Mouse (Mus musculus): ENCODE measurements around the gene Prcc. TPM values are rescaled to one million over a fixed set of nuclear protein-coding genes. Genes with fewer than 3 reads are reported as not detected.
"Not testable (repeated sequence)": the region's sequence is repeated elsewhere in the genome, so short reads cannot be mapped to it uniquely, and the experiment has no call there.

Prcc gene
- polyA plus RNA-seq, 2 experiments = 15.8 to 48.5 TPM

DNA sequence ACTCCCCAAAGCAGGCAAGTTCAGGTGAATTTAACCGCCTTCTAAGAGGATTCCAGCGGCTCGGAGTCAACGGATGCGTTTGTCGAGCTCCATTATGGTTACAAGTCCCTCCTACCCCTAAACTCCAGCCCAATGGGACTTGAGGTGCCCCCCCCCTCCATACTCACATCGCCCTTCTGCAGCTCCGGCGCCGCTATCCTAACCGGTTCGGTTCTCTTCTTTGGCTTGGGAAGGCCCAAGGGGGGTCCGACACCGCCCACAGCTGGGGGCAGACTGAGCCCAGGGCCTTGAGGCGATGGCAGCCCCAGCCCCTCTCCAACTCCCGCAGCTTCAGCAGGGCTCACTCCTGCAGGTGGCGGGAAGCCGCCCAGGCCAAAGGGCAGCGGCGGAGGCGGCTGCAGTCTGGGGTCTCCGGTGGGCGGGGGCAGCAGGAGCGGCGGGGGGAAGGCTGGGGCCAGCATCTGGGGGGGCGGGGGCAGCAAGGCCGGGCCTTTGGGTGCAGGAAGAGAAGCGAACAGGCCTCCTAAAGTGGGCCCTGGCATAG, 628 bp downstream of the Prcc start:
- 0 out of 2 replicates have a peak, but pooled peaks have one; percentile 10 for ATAC-seq (ENCODE audit: low FRiP score, low read depth)
- no peak for DNase-seq (ENCODE audit: low spot score)
- 0 out of 2 replicates have a peak, but pooled peaks cover 3% of the 10 kb centered on the region for H3K9me3 ChIP-seq (ENCODE audit: control insufficient read depth, low read length)
- WGBS = 1% methylated on average over 27 of the region's 28 CpGs
- no peaks in the 10 kb centered on the region for H3K27me3 ChIP-seq (ENCODE audit: control insufficient read depth, insufficient read depth, low read length)
- peak overlapping the region; percentile 89 for H3K9ac ChIP-seq (ENCODE audit: low read depth, low read length, severe bottlenecking)
- peaks cover 12% of the 10 kb centered on the region for H3K4me1 ChIP-seq (ENCODE audit: control insufficient read depth, insufficient read depth, low read length)
- no peak for TF ChIP-seq POLR2A (IDR thresholded peaks at IDR 0.05; ENCODE audit: borderline replicate concordance, extremely low read depth, insufficient read depth, insufficient read length)
- H3K36me3 ChIP-seq (ENCODE audit: control insufficient read depth, insufficient read depth, low read length) = peaks cover 16% of the 10 kb centered on the region
- H3K27ac ChIP-seq (replicated peaks; ENCODE audit: low read depth, low read length) = peak overlapping the region; percentile 83
- peak overlapping the region; percentile 97 for H3K4me3 ChIP-seq (replicated peaks; ENCODE audit: low read length)
- peak overlapping the region; percentile 94 for H3K4me2 ChIP-seq (replicated peaks; ENCODE audit: low read depth, low read length, severe bottlenecking)

GRCm38 (mm10) chr3:87884291-87884690, 1.1 kb downstream of the Prcc start:
- peak overlapping the region; percentile 94 for H3K4me2 ChIP-seq (replicated peaks; ENCODE audit: low read depth, low read length, severe bottlenecking)
- H3K4me1 ChIP-seq (ENCODE audit: control insufficient read depth, insufficient read depth, low read length) = peaks cover 12% of the 10 kb centered on the region
- ATAC-seq (ENCODE audit: low FRiP score, low read depth) (no peak), DNase-seq (ENCODE audit: low spot score) (no peak)
- no peak for TF ChIP-seq POLR2A (IDR thresholded peaks at IDR 0.05; ENCODE audit: borderline replicate concordance, extremely low read depth, insufficient read depth, insufficient read length)
- H3K4me3 ChIP-seq (replicated peaks; ENCODE audit: low read length) = peak overlapping the region; percentile 97
- H3K36me3 ChIP-seq (ENCODE audit: control insufficient read depth, insufficient read depth, low read length) = peaks cover 21% of the 10 kb centered on the region
- 4% methylated on average over 3 of the region's 3 CpGs for WGBS
- H3K9ac ChIP-seq (ENCODE audit: low read depth, low read length, severe bottlenecking) = peak overlapping the region; percentile 89
- H3K27ac ChIP-seq (replicated peaks; ENCODE audit: low read depth, low read length) = no peak overlapping the region
- no peaks in the 10 kb centered on the region for H3K27me3 ChIP-seq (ENCODE audit: control insufficient read depth, insufficient read depth, low read length)
- 0 out of 2 replicates have a peak, but pooled peaks cover 3% of the 10 kb centered on the region for H3K9me3 ChIP-seq (ENCODE audit: control insufficient read depth, low read length)

GRCm38 (mm10) chr3:87877730-87878129, 7.7 kb downstream of the Prcc start:
- Histone ChIP-seq H3K36me3 (ENCODE audit: control insufficient read depth, insufficient read depth, low read length) (peaks cover 43% of the 10 kb centered on the region), H3K9ac (ENCODE audit: low read depth, low read length, severe bottlenecking) (no peak overlapping the region), H3K4me1 (ENCODE audit: control insufficient read depth, insufficient read depth, low read length) (no peaks in the 10 kb centered on the region), H3K27me3 (ENCODE audit: control insufficient read depth, insufficient read depth, low read length) (no peaks in the 10 kb centered on the region), H3K4me3 (replicated peaks; ENCODE audit: low read length) (no peak overlapping the region), H3K9me3 (ENCODE audit: control insufficient read depth, low read length) (no peaks in the 10 kb centered on the region), H3K4me2 (replicated peaks; ENCODE audit: low read depth, low read length, severe bottlenecking) (no peak overlapping the region), H3K27ac (replicated peaks; ENCODE audit: low read depth, low read length) (no peak overlapping the region)
- TF ChIP-seq POLR2A (IDR thresholded peaks at IDR 0.05; ENCODE audit: borderline replicate concordance, extremely low read depth, insufficient read depth, insufficient read length) = no peak
- DNase-seq (ENCODE audit: low spot score) (no peak), ATAC-seq (ENCODE audit: low FRiP score, low read depth) (no peak)
- WGBS = 100% methylated on average over 4 of the region's 4 CpGs

DNA sequence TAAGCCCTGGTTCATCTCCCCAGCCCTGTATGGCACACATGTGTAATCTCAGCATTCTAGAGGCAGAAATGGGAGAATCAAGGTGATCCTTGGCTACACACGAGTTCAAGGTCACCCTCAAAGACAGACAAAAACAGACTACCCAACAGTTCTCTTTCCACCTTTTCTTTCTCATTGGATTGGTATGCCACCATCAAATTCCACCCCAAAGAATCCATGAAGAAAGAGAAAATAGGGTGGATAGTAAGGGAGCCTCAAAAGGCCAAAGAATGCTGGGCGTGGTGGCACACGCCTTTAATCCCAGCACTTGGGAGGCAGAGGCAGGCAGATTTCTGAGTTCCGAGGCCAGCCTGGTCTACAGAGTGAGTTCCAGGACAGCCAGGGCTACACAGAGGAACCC, 21.3 kb downstream of the Prcc start:
- ATAC-seq (ENCODE audit: low FRiP score, low read depth) = not testable (repeated sequence)

GRCm38 (mm10) chr3:87859813-87860212, 25.6 kb downstream of the Prcc start:
- Histone ChIP-seq H3K36me3 (ENCODE audit: control insufficient read depth, insufficient read depth, low read length) (peaks cover 81% of the 10 kb centered on the region), H3K4me3 (replicated peaks; ENCODE audit: low read length) (no peak overlapping the region), H3K9ac (ENCODE audit: low read depth, low read length, severe bottlenecking) (no peak overlapping the region), H3K9me3 (ENCODE audit: control insufficient read depth, low read length) (no peaks in the 10 kb centered on the region), H3K27me3 (ENCODE audit: control insufficient read depth, insufficient read depth, low read length) (no peaks in the 10 kb centered on the region), H3K4me1 (ENCODE audit: control insufficient read depth, insufficient read depth, low read length) (no peaks in the 10 kb centered on the region), H3K4me2 (replicated peaks; ENCODE audit: low read depth, low read length, severe bottlenecking) (no peak overlapping the region), H3K27ac (replicated peaks; ENCODE audit: low read depth, low read length) (no peak overlapping the region)
- 34% methylated on average over 3 of the region's 3 CpGs for WGBS
- TF ChIP-seq POLR2A (IDR thresholded peaks at IDR 0.05; ENCODE audit: borderline replicate concordance, extremely low read depth, insufficient read depth, insufficient read length) = no peak
- DNase-seq (ENCODE audit: low spot score) (peak; percentile 71), ATAC-seq (ENCODE audit: low FRiP score, low read depth) (peak; percentile 69; the same call in 1 of the 2 replicates)

More for the DNA sequence above, 21.3 kb downstream of the Prcc start:
- H3K4me1 ChIP-seq (ENCODE audit: control insufficient read depth, insufficient read depth, low read length); H3K9ac ChIP-seq (ENCODE audit: low read depth, low read length, severe bottlenecking); H3K27me3 ChIP-seq (ENCODE audit: control insufficient read depth, insufficient read depth, low read length); H3K4me3 ChIP-seq (replicated peaks; ENCODE audit: low read length); H3K27ac ChIP-seq (replicated peaks; ENCODE audit: low read depth, low read length); H3K9me3 ChIP-seq (ENCODE audit: control insufficient read depth, low read length); H3K4me2 ChIP-seq (replicated peaks; ENCODE audit: low read depth, low read length, severe bottlenecking); DNase-seq (ENCODE audit: low spot score): not testable (repeated sequence)
- peaks cover 93% of the 10 kb centered on the region for H3K36me3 ChIP-seq (ENCODE audit: control insufficient read depth, insufficient read depth, low read length)
- 91% methylated on average over 4 of the region's 4 CpGs for WGBS

Data from limb, embryonic 14.5 days (tissue).